Mouse (Mus musculus): Measurements from ENCODE around the gene Atrip.

Gene Atrip

GRCm38 (mm10) chr9:109058006-109058765 is 15.7 kb downstream of the Atrip start:
- no peak for DNase-seq (ENCODE audit: low spot score)

GRCm38 (mm10) chr9:109057543-109057942 is 16.4 kb downstream of the Atrip start:
- no peak for DNase-seq (ENCODE audit: low spot score)

- DNase-seq (ENCODE audit: low spot score): no peak
These were observed 17.0 kb downstream of the Atrip start for GRCm38 (mm10) chr9:109056916-109057315.

GRCm38 (mm10) chr9:109056081-109056690 is 17.7 kb downstream of the Atrip start:
- no peak for DNase-seq (ENCODE audit: low spot score)

GRCm38 (mm10) chr9:109055271-109056030 is 18.5 kb downstream of the Atrip start:
- no peak for DNase-seq (ENCODE audit: low spot score)

- peak; percentile 49 for DNase-seq (ENCODE audit: low spot score)
These were observed 19.2 kb downstream of the Atrip start for GRCm38 (mm10) chr9:109054712-109055111.

- no peak for DNase-seq (ENCODE audit: low spot score)
These were observed 20.1 kb downstream of the Atrip start for GRCm38 (mm10) chr9:109053851-109054250.

- no peak for DNase-seq (ENCODE audit: low spot score)
These were observed 20.6 kb downstream of the Atrip start for GRCm38 (mm10) chr9:109053366-109053765.

- DNase-seq (ENCODE audit: low spot score): no peak
These were observed 21.2 kb downstream of the Atrip start for GRCm38 (mm10) chr9:109052490-109053260.

GRCm38 (mm10) chr9:109051651-109052489 is 22.1 kb downstream of the Atrip start:
- no peak for DNase-seq (ENCODE audit: low spot score)

- no peak for DNase-seq (ENCODE audit: low spot score)
These were observed 22.9 kb downstream of the Atrip start for GRCm38 (mm10) chr9:109051011-109051501.

GRCm38 (mm10) chr9:109050674-109050997 is 23.3 kb downstream of the Atrip start:
- DNase-seq (ENCODE audit: low spot score): no peak

GRCm38 (mm10) chr9:109049996-109050673 is 23.8 kb downstream of the Atrip start:
- DNase-seq (ENCODE audit: low spot score): no peak

- DNase-seq (ENCODE audit: low spot score): no peak
These were observed 24.6 kb downstream of the Atrip start for GRCm38 (mm10) chr9:109049316-109049715.

- peak; percentile 47 for DNase-seq (ENCODE audit: low spot score)
These were observed 27.6 kb downstream of the Atrip start for GRCm38 (mm10) chr9:109046306-109046705.

- DNase-seq (ENCODE audit: low spot score): no peak
These were observed 32.6 kb downstream of the Atrip start for GRCm38 (mm10) chr9:109041351-109041750.

- DNase-seq (ENCODE audit: low spot score): no peak
These were observed 33.0 kb downstream of the Atrip start for GRCm38 (mm10) chr9:109040906-109041305.

GRCm38 (mm10) chr9:109040216-109040615 is 33.7 kb downstream of the Atrip start:
- no peak for DNase-seq (ENCODE audit: low spot score)

- no peak for DNase-seq (ENCODE audit: low spot score)
These were observed 34.2 kb downstream of the Atrip start for GRCm38 (mm10) chr9:109039681-109040080.

GRCm38 (mm10) chr9:109038901-109039364 is 35.0 kb downstream of the Atrip start:
- peak; percentile 51 for DNase-seq (ENCODE audit: low spot score)
